Mouse (Mus musculus) activated CD4-positive, CD25-positive, alpha-beta regulatory T cell, adult 4 months (primary cell): Measurements from ENCODE around the gene Elp4. TPM values are rescaled to one million over a fixed set of nuclear protein-coding genes. Genes with fewer than 3 reads are reported as not detected.

Experiments used
- ATAC-seq: one replicate; pipeline ENCODE4 v1.8.0; 2017
- polyA plus RNA-seq, 2 experiments: library from polyadenylated mRNA; unstranded; fragments of 100-300 nt; shearing (Covaris generic); gene quantifications; one replicate each; pipeline ENCODE4 v1.2.1; 2017

Elp4 gene
- polyA plus RNA-seq, 2 experiments from 2014 or later = 10.4 to 12.7 TPM

DNA sequence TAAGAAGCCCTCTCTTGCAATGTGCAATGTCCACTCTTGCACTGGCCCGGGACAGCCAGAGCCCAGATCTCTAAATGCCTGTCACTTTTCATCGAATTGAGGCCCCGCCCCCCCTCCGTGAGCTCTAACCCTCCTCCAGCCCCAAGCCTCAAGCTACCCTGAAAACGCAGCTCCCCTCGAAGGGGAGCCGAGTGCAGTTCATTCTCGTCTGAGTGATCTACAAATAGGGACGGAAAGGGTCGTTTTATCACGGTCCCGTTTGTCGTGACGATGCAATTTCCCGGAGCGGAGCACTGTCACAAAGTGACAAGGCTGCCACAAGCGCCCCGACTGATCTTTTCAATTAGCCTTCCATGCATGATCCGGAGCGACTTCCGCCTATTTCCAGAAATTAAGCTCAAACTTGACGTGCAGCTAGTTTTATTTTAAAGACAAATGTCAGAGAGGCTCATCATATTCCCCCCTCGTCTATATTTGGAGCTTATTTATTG, 222.3 kb downstream of the Elp4 start:
- no peak for ATAC-seq

DNA sequence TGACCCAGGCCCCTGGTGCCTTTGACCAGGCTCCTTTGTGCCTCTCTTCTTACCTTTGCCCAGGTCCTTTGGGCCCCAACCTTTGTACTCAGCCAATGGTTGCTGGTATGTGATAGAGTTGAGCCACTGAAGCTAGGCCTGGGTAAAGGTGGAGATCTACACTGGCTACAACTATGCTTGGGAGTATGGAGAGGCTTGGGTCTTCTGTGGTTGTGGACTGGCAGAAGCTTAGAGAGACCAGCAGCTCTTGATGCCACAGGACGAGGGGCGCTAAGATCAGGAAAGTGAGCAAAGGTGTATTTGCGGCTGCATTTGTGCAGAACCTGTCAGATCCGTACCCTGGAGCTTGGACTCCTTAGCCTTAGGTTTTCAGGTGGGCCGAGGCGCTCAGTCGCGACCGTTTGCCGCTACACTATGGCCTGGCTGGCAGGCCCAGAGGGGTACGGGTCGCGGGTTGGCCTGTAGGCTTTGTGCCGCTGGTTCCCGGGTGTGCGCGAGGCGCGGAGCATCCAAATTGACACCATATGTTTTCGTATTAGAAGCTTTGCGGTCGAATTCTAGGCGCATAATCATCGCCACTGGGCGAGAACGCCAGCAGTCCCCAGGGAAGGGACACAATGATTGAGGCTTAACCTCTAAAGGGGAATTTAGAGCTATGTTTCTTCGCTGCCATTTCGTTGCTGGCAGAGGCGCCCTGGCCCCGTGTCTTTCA, 223.2 kb downstream of the Elp4 start:
- ATAC-seq = no peak

DNA sequence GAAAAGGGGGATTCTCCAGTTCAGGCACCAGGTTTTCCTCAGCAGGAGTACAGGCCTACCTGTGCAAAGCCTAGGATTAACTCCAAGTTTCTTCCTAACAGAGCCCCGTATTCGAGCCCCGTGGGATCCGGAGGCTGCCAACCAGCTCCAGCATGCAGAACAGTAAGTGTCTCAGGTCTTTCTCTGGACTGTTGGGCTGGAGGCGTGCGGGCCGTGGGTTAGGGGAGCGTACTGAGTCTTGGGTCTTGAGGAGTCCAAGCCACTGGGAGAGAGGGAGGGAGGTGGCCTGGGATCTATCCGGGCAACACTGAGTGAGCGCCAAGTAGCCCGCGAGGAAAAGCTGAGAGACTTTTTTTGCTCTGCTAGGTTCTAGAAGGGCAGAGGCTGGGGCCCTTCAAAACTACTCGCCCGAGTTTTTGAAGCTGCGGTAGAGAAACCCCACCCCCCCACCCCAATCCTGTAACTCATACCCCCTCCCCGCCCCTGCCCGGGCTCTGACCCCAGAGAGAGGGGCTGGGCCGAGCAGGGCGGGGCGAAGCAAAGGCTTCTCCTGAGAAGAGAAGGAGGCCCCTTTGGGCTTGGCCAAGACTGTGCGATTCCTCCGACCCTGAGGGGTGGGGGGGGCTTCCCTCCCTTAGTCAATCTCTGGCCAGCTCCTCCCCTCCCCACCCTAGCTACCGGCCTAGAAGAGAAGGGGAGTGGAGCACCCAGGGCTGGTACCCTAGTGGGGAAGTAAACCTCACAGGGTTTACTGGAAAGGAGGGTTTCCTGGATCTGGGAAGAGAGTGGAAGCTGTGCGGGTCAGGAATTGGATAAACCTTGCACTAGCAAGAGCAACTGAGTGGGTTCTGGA, 224.0 kb downstream of the Elp4 start:
- ATAC-seq = no peak

DNA sequence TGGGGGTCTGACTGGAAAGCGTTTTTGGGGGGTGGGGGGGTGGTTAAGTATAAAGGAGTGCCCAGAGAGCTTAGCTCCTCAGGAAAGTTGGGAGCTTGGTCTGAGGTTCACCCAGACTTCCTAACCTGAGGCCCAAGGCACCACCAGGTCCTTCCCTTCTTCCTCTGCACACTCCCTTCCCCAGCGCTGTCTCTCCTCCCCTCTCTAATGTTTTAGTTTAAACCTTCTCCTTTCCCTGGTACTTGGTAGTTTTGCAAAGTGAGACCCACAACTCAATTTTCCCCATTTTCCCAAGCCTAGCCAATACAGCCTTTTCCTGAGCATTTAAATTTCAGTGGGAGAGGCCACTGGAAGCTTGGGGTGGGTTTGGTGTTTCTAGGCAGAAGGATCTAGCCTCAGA, 225.0 kb downstream of the Elp4 start:
- ATAC-seq = no peak

DNA sequence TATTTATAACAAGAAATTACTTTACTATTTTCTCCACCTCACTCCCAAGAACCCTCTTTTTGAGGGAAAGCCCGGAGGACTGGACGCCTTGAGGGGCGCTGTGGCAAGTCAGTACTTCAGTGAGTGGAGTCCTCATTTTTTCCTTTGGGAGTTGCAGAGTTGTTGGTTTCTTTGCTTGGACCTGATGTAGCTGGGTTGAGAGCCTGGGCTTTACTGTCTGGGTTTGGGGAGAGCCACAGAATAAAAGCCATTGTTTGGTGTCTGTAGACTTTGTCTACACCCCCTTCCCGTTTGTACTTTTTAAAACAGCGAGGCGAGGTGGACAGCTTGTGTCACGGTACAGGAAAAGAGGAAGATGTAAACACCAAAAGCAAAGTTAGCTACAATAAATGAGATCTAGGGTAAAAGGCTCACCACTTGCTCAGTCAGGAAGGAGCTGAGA, 225.5 kb downstream of the Elp4 start:
- no peak for ATAC-seq

DNA sequence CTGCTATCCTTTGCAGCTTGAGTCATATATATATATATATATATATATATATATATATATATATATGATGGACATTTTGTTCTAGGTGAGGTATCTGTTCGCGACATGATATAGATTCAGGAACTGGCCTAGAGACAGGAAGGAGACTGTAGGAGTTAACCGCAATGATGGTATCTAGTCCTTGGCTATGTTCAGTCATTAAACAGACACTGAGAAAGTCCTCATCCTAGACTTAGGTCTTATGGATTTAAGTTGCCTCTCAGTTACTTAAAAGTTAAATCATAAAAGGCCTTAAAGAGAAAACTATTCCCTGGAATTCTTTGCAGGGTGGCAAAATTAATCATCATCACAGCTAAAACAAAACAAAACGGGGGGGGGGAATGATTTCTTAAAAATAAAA, 226.1 kb downstream of the Elp4 start:
- no peak for ATAC-seq

DNA sequence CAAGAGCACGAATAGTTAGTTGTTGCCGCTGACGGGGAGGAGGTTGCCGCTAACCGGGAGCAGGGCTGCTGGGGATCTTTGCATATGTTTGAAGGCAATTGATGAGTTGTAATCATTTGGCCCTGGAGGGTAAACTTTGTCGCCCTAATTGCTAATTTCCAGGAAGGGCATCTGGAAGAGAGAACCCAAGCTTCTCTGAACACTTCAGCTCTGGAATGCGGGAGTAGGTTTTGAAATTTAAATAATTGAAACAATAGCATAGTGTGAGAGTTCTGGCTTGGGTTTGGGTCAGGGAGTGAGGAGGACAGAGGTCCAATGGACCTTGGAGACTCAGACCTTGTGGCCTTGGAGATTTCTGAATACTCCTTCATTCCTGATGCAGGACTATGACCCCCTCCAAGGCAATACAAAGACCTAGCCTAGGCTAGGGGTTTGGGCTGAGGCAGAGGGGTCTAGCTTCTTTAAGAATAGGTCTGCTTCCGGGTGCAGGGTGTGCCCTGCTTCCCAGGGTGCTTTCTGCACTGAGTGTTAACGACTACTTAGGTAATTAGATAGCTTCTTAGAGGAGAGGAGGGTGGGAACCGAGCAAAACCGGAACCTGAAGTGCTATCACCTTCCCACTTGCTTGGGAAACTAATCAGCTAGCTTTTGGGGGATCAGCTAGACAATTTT, 226.8 kb downstream of the Elp4 start:
- no peak for ATAC-seq

DNA sequence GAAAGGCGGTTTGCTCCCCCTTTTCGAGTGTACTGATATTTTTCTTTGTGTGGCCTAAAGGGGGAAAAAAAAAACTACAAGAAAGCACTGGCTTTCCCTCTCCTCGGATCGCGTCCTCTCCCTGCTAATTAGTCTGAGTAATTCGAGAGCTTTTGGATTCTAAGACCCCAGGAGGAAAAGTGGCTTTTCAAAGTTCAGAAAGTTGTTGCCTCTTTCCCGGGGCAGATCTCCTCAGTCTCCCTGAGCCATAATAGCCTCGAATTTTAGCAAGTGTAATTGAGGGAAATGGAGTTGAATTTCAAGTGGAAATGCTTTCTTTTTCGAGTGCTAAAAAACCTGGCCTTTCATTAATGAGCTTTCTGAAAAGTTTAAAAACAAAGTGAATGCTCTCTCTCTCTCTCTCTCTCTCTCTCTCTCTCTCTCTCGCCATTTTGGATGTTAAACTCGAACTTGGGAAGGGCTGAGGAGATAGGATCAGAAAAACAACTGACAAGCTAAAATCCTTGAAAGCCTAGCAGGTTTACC, 227.4 kb downstream of the Elp4 start:
- ATAC-seq = no peak

DNA sequence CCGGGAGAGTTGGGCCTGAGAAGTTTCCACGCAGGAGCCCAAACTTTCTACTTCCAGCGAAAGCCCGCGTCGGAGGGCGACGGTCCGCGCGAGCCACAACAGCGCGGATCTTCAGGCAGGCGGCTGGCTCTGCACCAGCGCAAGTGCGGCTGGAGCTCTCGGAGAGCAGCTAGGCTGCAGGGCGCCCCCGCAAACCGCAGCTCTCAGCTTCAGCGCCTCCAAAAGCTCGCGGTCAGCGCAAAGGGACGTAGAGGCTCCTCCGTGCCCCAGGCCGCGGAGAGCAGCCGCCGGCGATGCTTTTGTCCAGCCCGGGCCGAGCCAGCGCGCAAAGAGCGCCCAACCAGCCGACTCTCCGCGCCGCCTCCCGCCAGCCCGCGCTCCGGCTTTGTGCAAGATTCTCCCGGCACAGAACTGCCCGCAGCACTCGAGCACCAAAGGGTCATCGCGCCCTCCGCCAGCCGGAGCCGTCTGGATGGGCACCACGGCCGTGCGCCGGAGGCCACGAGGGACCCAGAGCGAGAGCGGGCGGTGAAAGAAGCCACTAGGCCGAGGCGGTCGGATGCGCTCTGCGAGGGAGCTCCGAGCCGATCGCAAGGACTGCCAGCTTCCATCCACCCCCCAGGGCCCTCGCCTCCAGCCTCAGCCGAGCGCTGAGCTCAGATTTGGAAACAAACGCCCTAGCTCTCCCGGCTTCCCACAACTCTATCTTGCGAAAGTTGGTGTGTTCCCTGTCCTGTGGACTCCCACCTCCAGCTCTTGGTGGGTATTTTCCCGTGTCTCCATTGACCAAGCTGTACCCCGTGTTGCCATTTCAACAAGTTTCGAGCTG, 228.1 kb downstream of the Elp4 start:
- no peak for ATAC-seq

DNA sequence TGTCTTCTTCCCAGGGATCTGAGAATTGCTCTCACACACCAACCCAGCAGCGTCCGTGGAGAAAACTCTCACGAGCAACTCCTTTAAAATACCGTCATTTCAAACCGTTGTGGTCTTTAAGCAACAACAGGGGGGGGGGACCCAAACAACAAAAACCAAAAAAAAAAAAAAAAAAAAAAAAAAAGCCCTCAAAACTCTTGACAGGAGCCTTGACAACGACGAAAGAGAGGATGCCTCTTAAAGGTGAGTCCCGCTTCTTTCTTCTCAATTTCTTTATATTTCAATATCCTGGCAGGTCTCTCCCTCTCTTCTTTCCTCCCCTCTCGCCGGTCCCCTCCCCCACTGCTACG, 228.7 kb downstream of the Elp4 start:
- no peak for ATAC-seq

DNA sequence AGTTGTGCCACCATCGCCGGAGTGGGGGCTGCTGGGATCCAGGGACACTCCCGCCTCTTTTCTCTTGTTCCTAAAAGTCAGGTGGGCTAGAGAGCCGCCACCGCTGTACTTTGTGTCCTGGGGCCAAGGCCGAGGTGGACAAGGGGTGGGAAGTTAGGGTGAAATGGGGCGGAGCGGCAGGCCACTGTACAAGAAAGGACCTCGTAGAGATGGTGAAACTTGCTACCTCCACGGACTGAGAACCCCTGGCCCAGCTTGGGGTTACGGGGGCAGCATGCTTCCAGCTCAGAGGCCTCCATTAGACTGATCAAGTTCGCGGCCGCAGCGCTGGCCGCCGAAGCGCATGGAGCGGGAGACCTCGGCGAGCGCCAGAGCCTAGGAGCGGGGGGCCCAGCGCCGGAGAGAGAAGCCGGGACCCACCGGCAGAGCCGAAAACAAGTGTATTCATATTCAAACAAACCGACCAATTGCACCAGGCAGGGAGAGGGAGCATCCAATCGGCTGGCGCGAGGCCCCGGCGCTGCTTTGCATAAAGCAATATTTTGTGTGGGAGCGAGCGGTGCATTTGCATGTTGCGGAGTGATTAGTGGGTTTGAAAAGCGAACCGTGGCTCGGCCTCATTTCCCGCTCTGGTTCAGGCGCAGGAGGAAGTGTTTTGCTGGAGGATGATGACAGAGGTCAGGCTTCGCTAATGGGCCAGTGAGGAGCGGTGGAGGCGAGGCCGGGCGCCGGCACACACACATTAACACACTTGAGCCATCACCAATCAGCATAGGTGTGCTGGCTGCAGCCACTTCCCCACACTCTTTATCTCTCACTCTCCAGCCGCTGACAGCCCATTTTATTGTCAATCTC, 229.3 kb downstream of the Elp4 start:
- peak; percentile 45 for ATAC-seq

DNA sequence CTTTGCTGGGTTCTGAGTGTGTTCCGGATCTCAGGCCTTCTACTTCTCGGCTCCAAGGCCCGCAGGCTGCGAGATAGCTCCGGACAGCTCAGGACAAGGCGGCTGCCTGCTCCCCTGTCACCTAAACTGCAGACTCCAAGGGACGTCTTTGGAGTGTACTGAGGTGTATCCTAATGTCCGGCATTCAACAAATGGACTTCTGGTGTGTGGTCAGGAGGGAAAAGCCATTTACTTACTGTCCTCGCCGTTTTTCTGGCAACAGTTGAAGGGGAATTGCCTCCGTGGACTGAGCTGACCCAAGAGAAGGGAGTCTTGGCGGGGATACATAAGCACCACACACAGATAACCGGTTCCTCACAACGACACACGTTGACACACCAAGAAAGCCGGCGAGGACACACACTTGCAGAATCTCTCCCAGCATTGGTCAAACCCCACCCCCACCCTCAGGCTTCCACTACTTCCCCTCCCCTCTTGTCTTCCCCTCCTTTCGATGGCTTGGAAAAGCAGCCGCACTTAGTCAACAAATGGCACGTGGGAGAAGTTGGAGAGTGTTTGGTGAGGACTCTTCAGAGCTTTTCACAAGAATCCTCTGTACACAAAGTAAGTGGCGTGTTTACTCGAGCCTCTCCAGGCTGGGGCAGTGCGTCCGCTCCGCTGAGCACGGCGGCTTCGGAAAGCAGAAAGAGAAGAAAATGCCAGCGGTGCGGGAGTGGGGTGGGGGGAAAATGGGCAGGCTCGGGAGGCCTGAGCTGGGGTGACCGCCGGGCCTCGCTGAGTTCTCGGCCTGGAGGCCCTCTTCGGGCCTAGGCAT, 230.1 kb downstream of the Elp4 start:
- no peak for ATAC-seq

DNA sequence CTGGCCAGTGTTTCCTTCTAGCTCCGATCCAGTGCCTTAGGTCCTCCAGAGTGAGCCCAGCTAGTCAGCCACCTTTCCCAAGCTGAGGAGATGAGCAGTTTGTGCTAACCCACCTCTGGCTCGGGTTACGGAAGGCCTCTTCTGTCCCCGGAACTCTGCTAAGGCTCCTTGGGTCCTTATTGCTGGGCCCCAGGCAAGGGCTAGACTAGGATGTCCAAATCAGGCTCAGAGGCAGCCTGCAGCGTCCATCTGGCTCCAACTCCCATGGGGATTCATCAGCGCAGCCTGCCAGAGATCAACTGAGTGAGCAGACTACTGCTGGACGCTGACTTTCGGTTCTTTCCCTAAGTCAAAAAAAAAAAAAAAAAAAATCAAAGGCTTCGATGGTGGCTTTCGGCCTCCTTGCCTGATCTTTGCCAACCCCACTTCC, 230.7 kb downstream of the Elp4 start:
- ATAC-seq = no peak

DNA sequence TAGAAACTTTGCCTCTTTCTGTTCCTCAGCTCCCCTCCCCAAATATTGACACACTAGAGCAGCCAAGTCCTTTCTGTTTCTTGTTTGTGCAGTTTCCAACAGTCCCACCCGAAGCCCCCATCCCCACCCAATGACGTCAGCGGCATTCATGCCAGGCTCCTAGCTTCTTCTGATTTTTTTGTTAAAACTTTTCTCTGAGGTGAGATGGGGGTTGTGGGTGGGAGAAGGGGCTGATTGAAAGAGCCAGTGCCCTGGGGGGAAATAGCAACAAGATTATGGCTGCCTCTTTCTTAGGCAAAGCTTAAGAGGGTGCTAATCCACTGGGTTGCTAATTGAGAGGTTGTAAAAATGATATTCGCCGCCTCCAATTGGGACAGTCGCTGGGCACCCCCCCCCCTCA, 231.3 kb downstream of the Elp4 start:
- ATAC-seq = no peak

DNA sequence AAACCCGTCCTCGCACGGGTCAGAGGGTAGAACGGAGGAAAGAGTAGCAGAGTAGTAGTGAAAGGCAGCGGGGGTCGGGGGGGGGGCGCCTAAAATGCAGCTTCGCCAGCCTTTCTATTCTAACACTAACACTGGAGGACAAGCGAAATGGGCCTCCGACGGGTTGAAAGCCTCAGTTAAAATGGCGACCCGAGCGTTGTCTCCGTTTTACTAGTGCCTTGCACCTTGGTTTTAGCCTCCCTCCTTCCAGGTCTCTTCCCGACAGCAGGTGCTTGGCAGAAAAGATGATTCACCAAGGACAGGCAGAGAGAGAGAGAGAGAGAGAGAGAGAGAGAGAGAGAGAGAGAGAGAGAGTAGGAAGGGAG, 231.8 kb downstream of the Elp4 start:
- ATAC-seq = no peak

DNA sequence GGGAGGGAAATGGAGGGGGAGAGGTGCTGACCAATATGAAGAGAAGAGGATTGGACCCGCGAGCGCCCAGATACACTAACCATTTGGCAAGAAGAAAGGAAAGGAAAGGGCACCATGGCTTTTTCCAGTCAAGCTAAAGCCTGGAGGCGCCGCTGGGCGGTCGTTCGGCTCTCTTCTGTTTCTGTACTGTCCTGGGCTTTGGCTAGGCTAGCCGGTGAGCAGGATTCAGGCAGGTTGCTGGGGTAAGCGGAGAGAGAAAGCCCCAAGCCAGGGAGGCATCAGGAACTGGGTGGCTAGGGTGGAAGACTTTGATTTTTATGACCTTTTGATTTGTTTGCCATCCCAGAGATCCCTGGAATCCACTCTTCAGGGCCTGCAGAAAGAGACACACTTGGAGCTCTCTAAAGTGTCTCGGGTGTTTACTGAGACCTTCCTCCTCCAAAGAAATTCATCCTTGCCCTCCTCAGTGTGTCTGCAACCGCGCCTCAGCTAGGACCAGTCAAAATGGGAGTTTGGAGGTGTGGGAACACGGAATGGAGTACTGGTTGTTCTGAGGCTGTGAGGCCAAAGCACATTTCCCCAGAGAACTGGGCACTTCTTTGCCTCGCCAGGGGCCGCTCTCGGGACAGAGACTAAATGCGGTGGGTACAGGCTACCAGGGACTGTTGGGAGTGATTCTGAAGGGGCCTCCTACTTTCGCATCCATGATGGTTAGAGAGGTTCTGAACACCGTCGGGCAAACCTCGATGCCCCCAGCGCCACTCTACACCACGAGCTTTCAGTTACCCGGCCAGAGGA, 232.4 kb downstream of the Elp4 start:
- ATAC-seq = no peak

DNA sequence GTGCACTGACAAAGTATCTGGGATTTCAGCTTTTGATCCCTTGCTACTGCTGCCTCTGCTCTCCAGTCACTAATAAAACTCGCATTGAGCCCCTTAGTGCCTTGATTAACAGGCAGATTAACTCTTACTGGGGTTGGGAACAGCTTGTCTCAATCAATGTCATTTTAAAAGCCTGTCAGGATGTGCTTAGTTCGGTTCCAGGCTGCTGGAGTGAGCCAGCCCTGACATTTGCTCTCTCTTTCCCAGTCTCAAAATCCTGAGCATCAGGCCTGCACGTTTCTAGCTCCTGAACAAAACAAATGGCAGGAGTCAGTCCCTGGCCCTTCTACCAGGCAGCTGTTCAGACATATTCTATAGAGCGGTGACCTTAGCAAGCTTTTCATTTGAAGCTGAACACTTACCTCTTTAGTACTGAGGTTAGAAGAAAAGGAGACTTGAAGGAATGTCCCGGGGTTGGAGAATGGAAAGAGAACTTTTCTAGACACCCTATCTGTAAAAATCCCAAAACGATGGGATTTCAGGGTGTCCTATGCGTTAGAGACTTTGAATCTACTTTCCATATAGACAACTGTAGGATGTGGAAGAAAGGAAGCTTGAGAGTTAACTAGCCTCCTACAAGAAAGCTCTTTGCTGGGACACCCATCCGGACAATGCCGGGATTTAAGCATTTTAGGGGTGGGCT, 233.1 kb downstream of the Elp4 start:
- ATAC-seq = no peak

DNA sequence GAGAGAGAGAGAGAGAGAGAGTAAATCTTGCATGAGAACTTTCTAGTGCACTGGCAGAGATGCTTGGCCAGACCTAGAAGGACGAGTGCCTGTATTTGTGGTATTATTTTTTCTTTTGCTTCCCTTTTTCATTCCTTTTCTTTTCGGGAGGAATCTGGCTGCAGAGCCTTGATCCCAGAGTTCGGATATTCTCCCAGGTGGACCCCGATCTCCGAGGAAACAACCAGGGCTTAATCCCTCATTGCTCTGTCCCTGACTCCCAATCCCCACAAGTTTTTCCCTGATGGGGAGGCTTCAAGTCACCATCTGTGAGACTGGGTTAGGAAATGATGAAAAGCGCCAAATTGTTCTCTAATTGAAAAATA, 233.7 kb downstream of the Elp4 start:
- no peak for ATAC-seq
